Mouse (Mus musculus): ENCODE measurements around the gene Hsf2.

DNA sequence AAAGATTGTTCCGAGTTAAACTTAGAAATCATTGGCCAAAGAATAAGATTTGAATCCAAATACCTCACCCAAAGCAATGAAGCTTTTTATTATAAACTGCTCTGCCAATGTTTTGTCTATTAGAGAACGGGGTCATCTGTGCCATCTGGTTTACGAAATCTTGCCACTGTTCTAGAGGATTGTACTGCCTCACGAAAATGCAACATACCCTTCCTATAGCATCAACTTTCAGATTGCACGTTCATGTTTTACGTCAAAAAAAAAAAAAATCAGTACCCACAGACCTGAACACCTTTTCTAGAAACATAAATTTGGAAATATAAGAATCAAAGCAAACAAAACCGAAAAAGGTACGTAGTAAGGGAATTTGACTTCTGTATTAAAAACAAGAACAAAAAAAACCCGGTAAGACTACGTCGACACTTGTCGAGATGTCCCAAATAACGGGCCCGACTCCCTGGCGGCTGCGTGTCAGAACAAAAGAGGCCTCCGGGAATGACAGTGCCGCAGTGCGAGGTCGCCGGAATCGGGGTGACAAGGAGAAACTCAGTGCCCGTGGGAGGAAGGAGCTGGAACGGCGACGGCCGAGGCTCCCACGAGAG lies 45.5 kb downstream of the Hsf2 start:
- no peak for TF ChIP-seq CTCF (IDR thresholded peaks at IDR 0.05; ENCODE audit: low read depth)
- no peak for TF ChIP-seq EP300 (optimal IDR thresholded peaks at IDR 0.05)
